Mouse (Mus musculus): Measurements from ENCODE around the gene Bmp6. TPM values are rescaled to one million over a fixed set of nuclear protein-coding genes. Genes with fewer than 3 reads are reported as not detected.

The Bmp6 gene
- 1.1 and 2.1 TPM in 2 replicates for polyA plus RNA-seq (2016; fragmentation: Nextera tagmentation; extraction: Ambion mirVana)

- 2% methylated on average over 54 of the region's 54 CpGs for WGBS
- no peaks in the 10 kb centered on the region for H3K36me3 ChIP-seq
- H3K4me1 ChIP-seq, result peaks cover 33% of the 10 kb centered on the region
- H3K4me3 ChIP-seq, result peak within 1 kb of the TSS; percentile 67
- DNase-seq (ENCODE audit: low spot score), result peak; percentile 92
- H3K9me3 ChIP-seq, result no peaks in the 10 kb centered on the region
- peak within 1 kb of the TSS; percentile 56 for H3K27ac ChIP-seq
- H3K27me3 ChIP-seq (ENCODE audit: insufficient read depth, poor library complexity, severe bottlenecking), result peaks cover 52% of the 10 kb centered on the region
Measured at GRCm38 (mm10) chr13:38344713-38345430, at the start of gene Bmp6. Bmp6 (plus strand) TSS chr13:38345107.

GRCm38 (mm10) chr13:38296166-38296565, 48.7 kb upstream of the Bmp6 start:
- Histone ChIP-seq H3K36me3 (no peaks in the 10 kb centered on the region), H3K4me1 (0 out of 2 replicates have a peak, but pooled peaks cover 2% of the 10 kb centered on the region), H3K4me3 (no peak overlapping the region), H3K27ac (no peak overlapping the region), H3K27me3 (ENCODE audit: insufficient read depth, poor library complexity, severe bottlenecking) (no peaks in the 10 kb centered on the region), H3K9me3 (no peaks in the 10 kb centered on the region)
- no peak for DNase-seq (ENCODE audit: low spot score)
- 84% methylated on average over 8 of the region's 8 CpGs for WGBS

- H3K9me3 ChIP-seq, result no peaks in the 10 kb centered on the region
- no peaks in the 10 kb centered on the region for H3K36me3 ChIP-seq
- 60% methylated on average over 8 of the region's 8 CpGs for WGBS
- H3K4me3 ChIP-seq, result no peak overlapping the region
- H3K4me1 ChIP-seq, result 0 out of 2 replicates have a peak, but pooled peaks cover 2% of the 10 kb centered on the region
- DNase-seq (ENCODE audit: low spot score), result no peak
- H3K27ac ChIP-seq, result no peak overlapping the region
- H3K27me3 ChIP-seq (ENCODE audit: insufficient read depth, poor library complexity, severe bottlenecking), result no peaks in the 10 kb centered on the region
Measured at GRCm38 (mm10) chr13:38296601-38297000, 48.3 kb upstream of the Bmp6 start.

- WGBS, result 85% methylated on average over 3 of the region's 3 CpGs
- H3K36me3 ChIP-seq, result no peaks in the 10 kb centered on the region
- H3K4me1 ChIP-seq, result 0 out of 2 replicates have a peak, but pooled peaks cover 7% of the 10 kb centered on the region
- H3K4me3 ChIP-seq, result no peak overlapping the region
- no peaks in the 10 kb centered on the region for H3K27me3 ChIP-seq (ENCODE audit: insufficient read depth, poor library complexity, severe bottlenecking)
- DNase-seq (ENCODE audit: low spot score), result no peak
- H3K27ac ChIP-seq, result no peak overlapping the region
- no peaks in the 10 kb centered on the region for H3K9me3 ChIP-seq
Measured at GRCm38 (mm10) chr13:38311125-38311524, 33.8 kb upstream of the Bmp6 start.

- no peak for DNase-seq (ENCODE audit: low spot score)
- Histone ChIP-seq H3K4me3 (no peak overlapping the region), H3K36me3 (no peaks in the 10 kb centered on the region), H3K9me3 (no peaks in the 10 kb centered on the region), H3K4me1 (0 out of 2 replicates have a peak, but pooled peaks cover 4% of the 10 kb centered on the region), H3K27me3 (ENCODE audit: insufficient read depth, poor library complexity, severe bottlenecking) (no peaks in the 10 kb centered on the region), H3K27ac (no peak overlapping the region)
- WGBS, result 75% methylated on average over 12 of the region's 12 CpGs
Measured at GRCm38 (mm10) chr13:38312357-38313040, 32.4 kb upstream of the Bmp6 start.

GRCm38 (mm10) chr13:38314590-38314989, 30.3 kb upstream of the Bmp6 start:
- H3K36me3 ChIP-seq, result no peaks in the 10 kb centered on the region
- H3K4me3 ChIP-seq, result no peak overlapping the region
- H3K4me1 ChIP-seq, result 0 out of 2 replicates have a peak, but pooled peaks cover 4% of the 10 kb centered on the region
- H3K27me3 ChIP-seq (ENCODE audit: insufficient read depth, poor library complexity, severe bottlenecking), result no peaks in the 10 kb centered on the region
- no peak overlapping the region for H3K27ac ChIP-seq
- no peaks in the 10 kb centered on the region for H3K9me3 ChIP-seq
- WGBS, result 71% methylated on average over 7 of the region's 7 CpGs
- DNase-seq (ENCODE audit: low spot score), result no peak

- no peak overlapping the region for H3K27ac ChIP-seq
- no peaks in the 10 kb centered on the region for H3K9me3 ChIP-seq
- no peaks in the 10 kb centered on the region for H3K27me3 ChIP-seq (ENCODE audit: insufficient read depth, poor library complexity, severe bottlenecking)
- no peaks in the 10 kb centered on the region for H3K36me3 ChIP-seq
- 80% methylated on average over 1 of the region's 1 CpGs for WGBS
- no peak for DNase-seq (ENCODE audit: low spot score)
- H3K4me1 ChIP-seq, result peaks cover 8% of the 10 kb centered on the region
- no peak overlapping the region for H3K4me3 ChIP-seq
Measured at GRCm38 (mm10) chr13:38318418-38318817, 26.5 kb upstream of the Bmp6 start.

GRCm38 (mm10) chr13:38320354-38320753, 24.6 kb upstream of the Bmp6 start:
- H3K36me3 ChIP-seq, result no peaks in the 10 kb centered on the region
- no peak for DNase-seq (ENCODE audit: low spot score)
- H3K4me3 ChIP-seq, result no peak overlapping the region
- no peak overlapping the region; the same call in 1 of the 2 replicates for H3K27ac ChIP-seq
- H3K4me1 ChIP-seq, result peaks cover 12% of the 10 kb centered on the region
- 39% methylated on average over 10 of the region's 10 CpGs for WGBS
- H3K9me3 ChIP-seq, result no peaks in the 10 kb centered on the region
- no peaks in the 10 kb centered on the region for H3K27me3 ChIP-seq (ENCODE audit: insufficient read depth, poor library complexity, severe bottlenecking)

- Histone ChIP-seq H3K27ac (peak overlapping the region; percentile 56), H3K4me3 (peak overlapping the region; percentile 29; the same call in 1 of the 2 replicates), H3K27me3 (ENCODE audit: insufficient read depth, poor library complexity, severe bottlenecking) (no peaks in the 10 kb centered on the region), H3K4me1 (peaks cover 16% of the 10 kb centered on the region), H3K36me3 (no peaks in the 10 kb centered on the region), H3K9me3 (no peaks in the 10 kb centered on the region)
- peak; percentile 87 for DNase-seq (ENCODE audit: low spot score)
- WGBS, result 22% methylated on average over 10 of the region's 10 CpGs
Measured at GRCm38 (mm10) chr13:38324452-38324851, 20.5 kb upstream of the Bmp6 start.

GRCm38 (mm10) chr13:38327377-38327776, 17.5 kb upstream of the Bmp6 start:
- no peaks in the 10 kb centered on the region for H3K27me3 ChIP-seq (ENCODE audit: insufficient read depth, poor library complexity, severe bottlenecking)
- no peak overlapping the region for H3K4me3 ChIP-seq
- 42% methylated on average over 2 of the region's 2 CpGs for WGBS
- H3K4me1 ChIP-seq, result peaks cover 15% of the 10 kb centered on the region
- H3K9me3 ChIP-seq, result no peaks in the 10 kb centered on the region
- no peak overlapping the region for H3K27ac ChIP-seq
- H3K36me3 ChIP-seq, result no peaks in the 10 kb centered on the region
- no peak for DNase-seq (ENCODE audit: low spot score)

- Histone ChIP-seq H3K4me3 (no peak overlapping the region), H3K9me3 (peaks cover 6% of the 10 kb centered on the region), H3K27ac (no peak overlapping the region), H3K4me1 (peaks cover 4% of the 10 kb centered on the region; the same call in 1 of the 2 replicates), H3K27me3 (ENCODE audit: insufficient read depth, poor library complexity, severe bottlenecking) (no peaks in the 10 kb centered on the region), H3K36me3 (no peaks in the 10 kb centered on the region)
- 88% methylated on average over 5 of the region's 5 CpGs for WGBS
- no peak for DNase-seq (ENCODE audit: low spot score)
Measured at GRCm38 (mm10) chr13:38333496-38333895, 11.4 kb upstream of the Bmp6 start.

- DNase-seq (ENCODE audit: low spot score), result peak; percentile 80
- 30% methylated on average over 7 of the region's 7 CpGs for WGBS
- peaks cover 39% of the 10 kb centered on the region for H3K27me3 ChIP-seq (ENCODE audit: insufficient read depth, poor library complexity, severe bottlenecking)
- H3K4me3 ChIP-seq, result no peak overlapping the region
- peaks cover 33% of the 10 kb centered on the region for H3K4me1 ChIP-seq
- no peaks in the 10 kb centered on the region for H3K36me3 ChIP-seq
- no peak overlapping the region for H3K27ac ChIP-seq
- H3K9me3 ChIP-seq, result peaks cover 8% of the 10 kb centered on the region
Measured at GRCm38 (mm10) chr13:38342598-38342997, 2.3 kb upstream of the Bmp6 start.

- no peak overlapping the region for H3K27ac ChIP-seq
Measured at GRCm38 (mm10) chr13:38343202-38343601, 1.7 kb upstream of the Bmp6 start.

More at GRCm38 (mm10) chr13:38343202-38343601, 1.7 kb upstream of the Bmp6 start:
- Histone ChIP-seq H3K36me3 (no peaks in the 10 kb centered on the region), H3K4me3 (no peak overlapping the region), H3K9me3 (peaks cover 5% of the 10 kb centered on the region), H3K4me1 (peaks cover 33% of the 10 kb centered on the region), H3K27me3 (ENCODE audit: insufficient read depth, poor library complexity, severe bottlenecking) (peaks cover 45% of the 10 kb centered on the region)
- no peak for DNase-seq (ENCODE audit: low spot score)
- 65% methylated on average over 2 of the region's 2 CpGs for WGBS

All from heart, embryonic 10.5 days (tissue).